Mouse (Mus musculus) forebrain, embryonic 11.5 days (tissue): ENCODE measurements around the gene Sik3. TPM values are rescaled to one million over a fixed set of nuclear protein-coding genes. Genes with fewer than 3 reads are reported as not detected.

ENCODE experiments used
- ATAC-seq: fragments of 200-750 bp; cut with Nextera tagmentation; replicated peaks from 2 replicates; pipeline ENCODE4 v1.8.0; 2017; ENCODE audit warnings: moderate TSS enrichment; ENCODE audit not compliant: low FRiP score
- DNase-seq: peaks from one replicate; pipeline ENCODE4 v3.0.0-alpha.2; 2017; ENCODE audit warnings: low spot score
- H3K27ac ChIP-seq: fragments of 300-500 bp; sonication (generic); 2 replicates; pipeline ENCODE4 v1.5.1; 2014; ENCODE audit warnings: low read depth, low read length
- H3K27me3 ChIP-seq: fragments of 300-500 bp; sonication (generic); 2 replicates; pipeline ENCODE4 v1.6.1; 2014; ENCODE audit warnings: mild to moderate bottlenecking, low read length, mixed read lengths; ENCODE audit not compliant: control insufficient read depth, insufficient read depth
- H3K36me3 ChIP-seq: fragments of 300-500 bp; sonication (generic); 2 replicates; pipeline ENCODE4 v1.6.1; 2014; ENCODE audit warnings: mild to moderate bottlenecking, low read length, moderate library complexity, mixed read lengths; ENCODE audit not compliant: control insufficient read depth, insufficient read depth
- H3K4me1 ChIP-seq: fragments of 300-500 bp; sonication (generic); replicated peaks from 2 replicates; pipeline ENCODE4 v1.6.1; 2014; ENCODE audit warnings: low read length, mixed read lengths; ENCODE audit not compliant: control insufficient read depth, insufficient read depth
- H3K4me2 ChIP-seq: fragments of 300-500 bp; sonication (generic); 2 replicates; pipeline ENCODE4 v1.6.1; 2014; ENCODE audit warnings: low read depth, mild to moderate bottlenecking, low read length, moderate library complexity, mixed read lengths; ENCODE audit not compliant: severe bottlenecking
- H3K4me3 ChIP-seq: fragments of 300-500 bp; sonication (generic); 2 replicates; pipeline ENCODE4 v1.5.1; 2014; ENCODE audit warnings: low read depth, low read length
- H3K9ac ChIP-seq: fragments of 300-500 bp; sonication (generic); 2 replicates; pipeline ENCODE4 v1.6.1; 2014; ENCODE audit warnings: low read length
- H3K9me3 ChIP-seq: fragments of 300-500 bp; sonication (generic); 2 replicates; pipeline ENCODE4 v1.6.1; 2016; ENCODE audit warnings: low read length, mixed read lengths; ENCODE audit not compliant: control insufficient read depth
- WGBS: fragments of 180-500 bp; shearing (Covaris S2); extraction: QIAGEN DNeasy Blood & Tissue Kit; methylation state at CpG from one replicate; pipeline ENCODE4 v1.1.7; 2014; 5-methylcytosine and 5-hydroxymethylcytosine counted together
- polyA plus RNA-seq: library from polyadenylated mRNA; unstranded; fragments of >200 nt; fragmentation: Nextera tagmentation; extraction: Ambion mirVana; gene quantifications from 2 replicates; pipeline ENCODE4 v1.2.1, GENCODE M21; 2014

The Sik3 gene
- polyA plus RNA-seq, 1 experiment from 2014 or later, result 11.3 TPM

DNA sequence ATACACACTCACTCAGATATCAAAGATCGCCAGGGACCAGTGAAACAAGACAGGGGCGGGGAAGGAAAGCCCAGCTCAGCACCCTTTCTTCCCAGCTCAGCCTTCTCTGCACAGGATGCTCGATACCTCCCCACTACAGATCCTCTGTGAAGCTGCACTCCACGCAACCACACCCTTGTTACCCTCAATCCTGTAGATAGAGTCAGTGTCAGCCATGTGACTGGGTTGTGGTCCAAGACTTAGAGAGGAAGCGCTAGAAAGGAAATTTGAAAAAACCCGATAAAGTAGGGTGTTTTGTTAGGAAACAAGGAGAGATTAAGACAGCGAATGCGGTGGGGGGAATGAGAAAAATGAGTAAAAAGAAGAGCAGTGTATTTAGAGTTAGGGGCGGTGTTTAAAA is 259.4 kb downstream of the Sik3 start:
- Histone ChIP-seq H3K27ac (no peak overlapping the region), H3K4me3 (peak overlapping the region; percentile 80; the same call in 1 of the 2 replicates), H3K9ac (no peak overlapping the region), H3K27me3 (peaks cover 3% of the 10 kb centered on the region; the same call in 1 of the 2 replicates), H3K4me1 (peaks cover 9% of the 10 kb centered on the region; the same call in 1 of the 2 replicates), H3K4me2 (peak overlapping the region; percentile 92; the same call in 1 of the 2 replicates), H3K9me3 (no peaks in the 10 kb centered on the region), H3K36me3 (peaks cover 3% of the 10 kb centered on the region; the same call in 1 of the 2 replicates)
- no peak for DNase-seq
- WGBS, result 87% methylated on average over 9 of the region's 9 CpGs
- no peak for ATAC-seq

DNA sequence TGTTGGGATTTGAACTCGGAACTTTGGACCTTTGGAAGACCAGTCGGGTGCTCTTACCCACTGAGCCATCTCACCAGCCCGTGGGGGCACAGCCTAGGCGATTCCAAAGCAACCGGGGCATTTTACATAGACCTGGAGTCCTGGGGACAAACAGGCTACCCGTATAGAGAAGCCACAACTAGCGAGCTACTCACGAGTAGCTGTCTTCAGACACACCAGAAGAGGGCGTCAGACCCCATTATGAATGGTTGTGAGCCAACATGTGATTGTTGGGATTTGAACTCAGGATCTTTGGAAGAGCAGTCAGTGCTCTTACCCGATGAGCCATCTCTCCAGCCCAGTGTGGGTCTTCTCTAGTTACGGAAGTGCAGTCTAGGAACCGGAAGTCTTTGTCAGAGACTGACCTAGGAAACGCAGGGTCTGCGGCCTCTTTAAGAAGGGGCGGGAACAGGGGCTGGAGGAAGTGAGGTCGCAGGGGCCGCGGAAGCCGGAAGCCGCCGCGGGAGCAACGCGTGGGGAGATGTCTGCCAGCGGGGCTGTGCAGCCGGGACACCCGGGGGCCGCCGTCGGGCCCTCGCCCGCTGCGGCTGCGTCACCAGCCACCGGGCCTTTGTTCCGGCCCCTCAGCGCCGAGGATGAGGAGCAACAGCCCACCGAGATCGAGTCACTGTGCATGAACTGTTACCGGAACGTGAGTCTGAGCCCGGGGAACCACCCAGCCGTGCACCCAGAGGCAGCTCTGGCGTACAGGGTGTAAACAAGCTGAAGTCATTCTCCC is 260.2 kb downstream of the Sik3 start, which contains the start of gene Zpr1:
Gene Zpr1, plus strand, starts transcription at position 388 of the 778 bp plus-strand sequence.
- ATAC-seq, result peak; percentile 95
- H3K36me3 ChIP-seq, result peaks cover 3% of the 10 kb centered on the region; the same call in 1 of the 2 replicates
- DNase-seq, result peak; percentile 91
- H3K4me2 ChIP-seq, result peak within 1 kb of the TSS; percentile 92
- peaks cover 3% of the 10 kb centered on the region; the same call in 1 of the 2 replicates for H3K27me3 ChIP-seq
- H3K4me1 ChIP-seq, result peaks cover 9% of the 10 kb centered on the region; the same call in 1 of the 2 replicates
- WGBS, result 5% methylated on average over 45 of the region's 45 CpGs
- peak within 1 kb of the TSS; percentile 80 for H3K4me3 ChIP-seq
- no peaks in the 10 kb centered on the region for H3K9me3 ChIP-seq
- peak within 1 kb of the TSS; percentile 69 for H3K9ac ChIP-seq
- H3K27ac ChIP-seq, result no peak within 1 kb of the TSS

Other genes starting within 250 kb of the Sik3 start
- gene Cep164, start 184.1 kb upstream of the Sik3 start, polyA plus RNA-seq, result 17.5 and 21.5 TPM in 2 replicates
- gene Bace1, start 174.2 kb upstream of the Sik3 start, polyA plus RNA-seq, result 29.8 and 30.7 TPM in 2 replicates
- gene Pcsk7, start 106.3 kb upstream of the Sik3 start, polyA plus RNA-seq, result 17.9 and 18.8 TPM in 2 replicates
- 80.6 and 90.6 TPM in 2 replicates for gene Rnf214, start 105.9 kb upstream of the Sik3 start, polyA plus RNA-seq
- gene Tagln, start 76.8 kb upstream of the Sik3 start, polyA plus RNA-seq, result 22.0 and 26.5 TPM in 2 replicates
- gene Sidt2, start 57.6 kb upstream of the Sik3 start, polyA plus RNA-seq, result 21.2 and 28.5 TPM in 2 replicates
- gene Pafah1b2, start 130 bp upstream of the Sik3 start, polyA plus RNA-seq, result 274 and 277 TPM in 2 replicates
- 0.98 and 1.1 TPM in 2 replicates for gene Apoa1, start 215.8 kb downstream of the Sik3 start, polyA plus RNA-seq
- not detected in 2 replicates for gene Apoc3, start 222.8 kb downstream of the Sik3 start, polyA plus RNA-seq
- gene Apoa4, start 227.9 kb downstream of the Sik3 start, polyA plus RNA-seq, result not detected in 2 replicates